Mouse (Mus musculus): ENCODE measurements at regions not wholly inside any gene's neighbourhood (a gene's known extent, or its start where the extent isn't known, plus 50 kb on each side); places are given as distances from the start of the nearest gene placed in this dataset.
"Not testable (repeated sequence)": the region's sequence is repeated elsewhere in the genome, so short reads cannot be mapped to it uniquely, and the experiment has no call there.

DNA sequence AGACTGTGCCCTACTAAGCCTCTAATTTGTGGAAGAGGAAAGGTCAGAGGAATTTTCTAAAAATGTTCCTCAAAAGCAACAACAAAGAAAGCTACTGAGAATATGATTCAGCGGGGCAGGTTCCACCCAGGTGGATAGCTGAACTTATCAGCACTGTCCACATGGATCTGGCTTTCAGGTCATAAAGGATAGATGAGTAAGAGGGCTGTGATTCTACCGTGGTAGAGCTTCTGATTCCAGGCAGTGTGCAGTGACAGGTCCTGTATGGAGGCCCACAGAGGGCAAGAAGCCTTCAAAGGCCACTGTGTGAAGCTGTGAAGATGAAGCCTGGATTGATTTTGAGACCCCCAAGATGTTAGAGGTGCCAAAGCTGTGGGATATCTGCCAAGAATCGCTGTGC lies 51.8 kb downstream of the Teddm3 start:
- not testable (repeated sequence) for H3K36me3 ChIP-seq; H3K4me1 ChIP-seq; H3K27me3 ChIP-seq; H3K27ac ChIP-seq; H3K9ac ChIP-seq; ATAC-seq (ENCODE audit: insufficient number of reproducible peaks, insufficient read depth, low FRiP score, low TSS enrichment, low read depth); H3K4me3 ChIP-seq; H3K9me3 ChIP-seq; H3K4me2 ChIP-seq
- 59% methylated on average over 3 of the region's 3 CpGs for WGBS

DNA sequence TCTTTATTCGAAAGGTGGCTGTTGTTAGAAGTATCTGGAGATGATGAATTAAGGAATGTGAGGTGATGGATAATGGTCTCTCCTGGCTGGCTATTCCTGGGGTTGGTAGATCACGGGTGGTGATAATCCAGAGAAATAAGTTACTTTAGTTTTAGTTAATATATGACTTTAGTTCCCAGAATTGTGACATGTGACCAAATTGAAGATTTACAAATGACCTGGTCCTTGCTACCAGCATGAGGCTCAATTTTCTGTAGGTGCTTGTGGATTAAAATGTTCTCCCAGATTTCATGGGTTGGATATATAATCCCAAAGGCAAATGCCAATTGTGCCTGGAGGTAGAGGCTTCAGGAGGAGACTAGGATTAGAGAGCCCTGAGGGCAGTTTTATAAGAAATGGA lies 53.7 kb downstream of the Teddm3 start:
- H3K36me3 ChIP-seq; H3K9ac ChIP-seq; H3K4me1 ChIP-seq; H3K4me2 ChIP-seq; H3K27ac ChIP-seq; H3K9me3 ChIP-seq; ATAC-seq (ENCODE audit: insufficient number of reproducible peaks, insufficient read depth, low FRiP score, low TSS enrichment, low read depth); H3K4me3 ChIP-seq; H3K27me3 ChIP-seq: not testable (repeated sequence)
- 83% methylated on average over 2 of the region's 2 CpGs for WGBS

DNA sequence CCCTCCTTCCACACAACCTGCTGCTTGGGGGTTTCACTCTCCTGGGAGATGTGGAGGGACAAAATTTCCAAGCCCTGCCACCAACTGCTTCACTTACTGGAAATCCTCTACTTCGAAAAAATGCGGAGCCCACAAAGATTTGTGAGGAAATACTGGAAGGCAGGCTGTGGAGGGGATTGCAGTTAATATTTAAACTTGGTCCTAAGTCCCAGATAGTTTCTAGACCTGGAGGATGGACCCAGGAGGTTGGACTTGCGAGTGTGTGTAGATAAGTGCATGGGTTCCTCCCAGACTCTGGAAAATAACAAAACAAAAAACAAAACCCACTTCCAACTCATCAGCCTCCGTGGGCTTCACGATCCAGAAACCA lies 79.0 kb downstream of the Teddm3 start:
- no peak overlapping the region for H3K27ac ChIP-seq
- H3K4me3 ChIP-seq = no peak overlapping the region
- no peaks in the 10 kb centered on the region for H3K27me3 ChIP-seq
- 61% methylated on average over 5 of the region's 5 CpGs for WGBS
- no peaks in the 10 kb centered on the region for H3K36me3 ChIP-seq
- no peak overlapping the region for H3K4me2 ChIP-seq
- ATAC-seq (ENCODE audit: insufficient number of reproducible peaks, insufficient read depth, low FRiP score, low TSS enrichment, low read depth) = no peak
- no peak overlapping the region for H3K9ac ChIP-seq
- H3K4me1 ChIP-seq = no peaks in the 10 kb centered on the region
- no peaks in the 10 kb centered on the region for H3K9me3 ChIP-seq

DNA sequence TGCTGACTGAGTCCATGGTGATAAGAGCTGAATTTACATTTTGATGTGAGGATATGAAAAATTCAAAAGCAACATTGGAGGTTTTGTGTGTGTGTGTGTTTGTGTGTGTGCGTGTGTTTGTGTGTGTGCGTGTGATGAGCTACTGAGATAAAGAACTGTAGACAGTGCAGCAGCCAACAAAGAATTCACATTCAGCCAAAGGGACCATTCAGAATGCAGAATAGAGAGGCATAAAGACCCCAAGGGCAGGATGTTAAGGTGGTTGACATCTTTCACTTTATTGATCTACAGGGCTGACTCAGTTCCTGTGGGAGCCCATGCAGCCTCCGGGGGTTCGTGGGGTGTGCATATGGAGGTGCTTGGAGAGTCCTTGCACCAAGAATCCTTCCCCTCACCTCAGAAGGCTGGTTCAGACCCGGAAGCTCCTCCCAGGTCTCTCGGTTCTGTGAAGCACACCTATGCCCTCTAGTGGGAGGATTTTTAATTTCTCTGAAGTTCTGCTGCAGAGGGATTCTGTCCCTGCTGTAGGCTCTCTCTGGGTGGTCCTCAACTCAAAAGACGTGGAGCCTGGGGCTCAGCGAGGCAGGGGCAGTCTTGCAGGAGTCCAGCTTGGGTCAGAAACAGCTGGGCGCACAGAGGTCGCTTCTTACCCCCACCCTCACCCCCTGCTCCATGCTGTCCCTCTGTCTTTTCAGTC lies 79.6 kb downstream of the Teddm3 start:
- H3K27me3 ChIP-seq; ATAC-seq (ENCODE audit: insufficient number of reproducible peaks, insufficient read depth, low FRiP score, low TSS enrichment, low read depth); H3K36me3 ChIP-seq; H3K4me3 ChIP-seq; H3K9ac ChIP-seq; H3K9me3 ChIP-seq; H3K4me1 ChIP-seq; H3K27ac ChIP-seq: not testable (repeated sequence)
- peak overlapping the region; percentile 33; the same call in 1 of the 2 replicates for H3K4me2 ChIP-seq
- 28% methylated on average over 8 of the region's 10 CpGs for WGBS

DNA sequence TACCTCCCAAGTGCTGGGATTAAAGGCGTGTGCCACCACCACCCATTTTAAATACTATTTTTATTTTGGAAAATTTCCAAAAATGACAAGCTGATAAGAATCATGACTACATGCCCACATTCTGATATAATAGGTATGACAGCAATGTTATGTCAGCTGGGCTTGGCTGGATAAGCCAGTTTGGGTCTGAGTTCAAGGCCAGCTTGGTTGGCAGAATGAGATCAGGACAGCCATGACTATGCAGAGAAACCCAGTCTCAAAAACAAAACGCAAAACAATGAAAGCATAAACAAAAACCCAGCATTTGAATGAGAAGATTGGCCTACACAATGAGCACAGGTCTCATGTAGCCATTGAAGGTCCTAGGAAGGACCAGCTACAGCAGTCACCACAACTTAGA lies 93.6 kb downstream of the Teddm3 start:
- WGBS = 80% methylated on average over 2 of the region's 2 CpGs
- ATAC-seq (ENCODE audit: insufficient number of reproducible peaks, insufficient read depth, low FRiP score, low TSS enrichment, low read depth) = no peak
- peaks cover 10% of the 10 kb centered on the region; the same call in 1 of the 2 replicates for H3K9me3 ChIP-seq
- no peaks in the 10 kb centered on the region for H3K4me1 ChIP-seq
- no peak overlapping the region for H3K27ac ChIP-seq
- no peaks in the 10 kb centered on the region for H3K36me3 ChIP-seq
- H3K4me3 ChIP-seq = no peak overlapping the region
- H3K4me2 ChIP-seq = no peak overlapping the region
- no peak overlapping the region for H3K9ac ChIP-seq
- no peaks in the 10 kb centered on the region for H3K27me3 ChIP-seq

DNA sequence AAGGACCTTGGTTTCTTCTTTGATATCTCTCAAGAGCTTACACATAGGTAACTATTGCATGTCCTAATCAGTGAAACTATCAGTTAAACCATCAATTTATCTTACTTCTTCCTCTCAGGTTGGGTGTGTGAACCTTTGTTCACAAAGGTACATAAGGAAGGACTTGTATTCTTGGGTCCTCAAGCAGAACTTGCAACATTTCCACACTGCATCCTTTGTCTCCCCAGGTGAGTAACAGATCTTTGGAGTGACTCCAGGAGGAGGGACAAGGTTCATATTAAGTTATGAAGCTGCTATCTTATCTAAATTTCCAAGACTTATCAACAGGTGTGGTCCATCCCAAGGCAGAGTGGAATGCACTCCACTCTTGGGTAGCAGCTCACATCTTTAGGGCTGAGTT lies 99.0 kb downstream of the Teddm3 start:
- Histone ChIP-seq H3K4me2 (no peak overlapping the region), H3K36me3 (no peaks in the 10 kb centered on the region), H3K4me1 (no peaks in the 10 kb centered on the region), H3K9ac (no peak overlapping the region), H3K9me3 (peaks cover 21% of the 10 kb centered on the region), H3K27me3 (no peaks in the 10 kb centered on the region), H3K27ac (no peak overlapping the region), H3K4me3 (no peak overlapping the region)
- no peak for ATAC-seq (ENCODE audit: insufficient number of reproducible peaks, insufficient read depth, low FRiP score, low TSS enrichment, low read depth)

DNA sequence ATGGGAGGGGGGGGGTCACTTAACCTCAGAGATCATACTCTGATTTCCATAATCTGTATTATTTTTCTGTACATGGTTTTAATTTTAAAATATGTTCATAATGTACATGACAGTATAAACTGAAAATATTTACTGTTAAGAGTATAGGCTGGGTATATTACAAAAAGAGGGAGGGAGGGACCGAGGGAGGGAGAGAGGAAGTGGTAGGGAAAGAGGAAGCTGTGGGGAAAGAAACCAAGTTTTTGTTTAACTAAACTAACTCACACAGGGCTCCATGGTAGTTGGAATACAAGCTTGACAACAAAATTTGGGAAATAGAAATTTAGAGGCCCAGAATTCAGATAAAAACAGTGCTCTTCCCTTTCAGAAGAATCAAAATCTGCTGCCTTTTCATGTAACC lies 131.7 kb downstream of the Teddm3 start:
- H3K4me3 ChIP-seq; ATAC-seq (ENCODE audit: insufficient number of reproducible peaks, insufficient read depth, low FRiP score, low TSS enrichment, low read depth); H3K9ac ChIP-seq; H3K27ac ChIP-seq; H3K4me1 ChIP-seq; H3K27me3 ChIP-seq; H3K9me3 ChIP-seq; H3K4me2 ChIP-seq; H3K36me3 ChIP-seq: not testable (repeated sequence)
- 71% methylated on average over 1 of the region's 1 CpGs for WGBS

DNA sequence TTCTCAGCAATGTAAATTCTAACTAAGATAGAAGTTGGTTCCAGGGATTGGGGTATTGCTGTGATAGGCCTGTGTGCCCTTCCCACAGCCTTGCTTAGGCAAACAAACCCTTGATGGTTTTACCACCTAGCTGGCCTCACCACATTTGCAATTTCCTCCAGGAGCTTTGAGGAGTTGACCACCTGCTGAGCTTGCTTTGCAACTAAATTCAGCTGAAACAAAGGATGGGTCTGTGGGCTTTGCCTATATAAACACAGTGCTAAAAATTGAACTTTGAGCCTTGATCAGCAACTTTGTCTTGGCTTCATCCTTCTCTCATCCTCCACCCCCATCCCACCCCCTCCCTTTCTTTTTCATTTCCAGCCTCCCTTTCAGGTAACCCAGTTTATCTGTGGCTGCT lies 148.9 kb downstream of the Teddm3 start:
- Histone ChIP-seq H3K27me3 (no peaks in the 10 kb centered on the region), H3K36me3 (no peaks in the 10 kb centered on the region), H3K9ac (no peak overlapping the region), H3K27ac (no peak overlapping the region), H3K4me3 (no peak overlapping the region), H3K4me1 (peaks cover 11% of the 10 kb centered on the region), H3K4me2 (no peak overlapping the region), H3K9me3 (peaks cover 3% of the 10 kb centered on the region; the same call in 1 of the 2 replicates)
- ATAC-seq (ENCODE audit: insufficient number of reproducible peaks, insufficient read depth, low FRiP score, low TSS enrichment, low read depth) = no peak

DNA sequence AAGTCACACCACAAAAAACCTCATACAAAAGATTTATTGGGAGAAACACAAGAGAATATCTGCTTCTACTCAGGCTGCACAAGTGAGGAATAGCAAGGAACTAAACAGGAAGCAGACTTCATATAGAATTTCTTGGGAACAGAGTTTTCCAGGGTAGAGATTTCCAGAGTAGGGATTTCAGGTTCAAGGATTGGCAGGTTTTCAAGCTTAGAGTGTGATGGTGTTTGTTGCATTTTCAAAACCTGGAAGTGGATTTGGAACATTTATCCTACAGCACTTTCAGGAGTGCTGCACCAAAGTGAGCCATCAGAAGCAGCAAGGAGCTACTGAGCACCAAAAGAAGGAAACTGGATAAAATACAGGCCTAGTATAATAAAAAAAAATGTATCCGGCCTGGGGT lies 152.7 kb downstream of the Teddm3 start:
- Histone ChIP-seq H3K27ac (peak overlapping the region; percentile 28; the same call in 1 of the 2 replicates), H3K4me1 (peaks cover 11% of the 10 kb centered on the region), H3K36me3 (no peaks in the 10 kb centered on the region), H3K4me3 (no peak overlapping the region), H3K27me3 (no peaks in the 10 kb centered on the region), H3K9ac (no peak overlapping the region), H3K9me3 (peaks cover 3% of the 10 kb centered on the region; the same call in 1 of the 2 replicates), H3K4me2 (no peak overlapping the region)
- WGBS = 73% methylated on average over 1 of the region's 1 CpGs
- ATAC-seq (ENCODE audit: insufficient number of reproducible peaks, insufficient read depth, low FRiP score, low TSS enrichment, low read depth) = no peak

DNA sequence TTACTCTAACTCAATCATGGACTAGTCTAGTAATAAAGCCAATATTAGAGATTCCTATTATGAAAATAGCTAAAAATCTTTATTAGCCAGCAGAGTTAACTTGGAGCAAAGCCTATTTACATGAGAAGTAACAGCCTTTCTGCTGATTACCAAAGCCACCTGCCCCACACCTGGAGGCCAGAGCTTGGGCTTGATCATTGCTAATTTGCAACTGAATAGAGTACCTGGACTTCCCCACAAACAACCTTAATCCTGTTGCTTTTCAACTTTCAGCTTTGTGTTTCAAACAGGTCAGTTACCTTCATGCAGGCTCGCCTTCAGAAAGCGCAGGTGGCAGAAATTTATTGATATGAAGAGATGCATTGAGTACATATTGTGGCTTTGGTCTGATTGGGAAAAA lies 163.3 kb downstream of the Teddm3 start:
- ATAC-seq (ENCODE audit: insufficient number of reproducible peaks, insufficient read depth, low FRiP score, low TSS enrichment, low read depth) = no peak
- Histone ChIP-seq H3K9ac (no peak overlapping the region), H3K9me3 (0 out of 2 replicates have a peak, but pooled peaks cover 6% of the 10 kb centered on the region), H3K4me1 (no peaks in the 10 kb centered on the region), H3K27me3 (no peaks in the 10 kb centered on the region), H3K4me2 (no peak overlapping the region), H3K4me3 (no peak overlapping the region), H3K27ac (no peak overlapping the region), H3K36me3 (no peaks in the 10 kb centered on the region)
- 80% methylated on average over 2 of the region's 2 CpGs for WGBS

DNA sequence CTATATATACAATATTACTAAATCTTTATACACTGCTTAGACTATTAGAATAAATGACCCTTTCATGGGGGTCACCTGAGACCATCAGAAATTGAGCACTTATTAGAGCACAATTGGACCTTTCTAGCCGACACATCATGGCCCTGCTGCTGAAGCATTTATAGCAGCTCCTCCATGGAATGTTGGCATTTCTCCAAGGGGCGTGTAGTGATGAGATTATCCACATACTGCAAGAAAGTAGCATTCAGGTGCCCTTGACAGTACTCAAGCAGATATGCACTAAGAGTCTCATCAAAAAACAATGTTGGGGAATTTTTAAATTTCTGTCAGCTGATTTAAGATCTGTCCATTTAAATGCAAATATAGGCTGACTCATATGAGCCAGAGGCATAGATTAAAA lies 178.4 kb downstream of the Teddm3 start:
- Histone ChIP-seq H3K9ac (no peak overlapping the region), H3K27me3 (no peaks in the 10 kb centered on the region), H3K36me3 (no peaks in the 10 kb centered on the region), H3K4me3 (no peak overlapping the region), H3K4me2 (no peak overlapping the region), H3K27ac (no peak overlapping the region), H3K4me1 (peaks cover 17% of the 10 kb centered on the region), H3K9me3 (no peaks in the 10 kb centered on the region)
- ATAC-seq (ENCODE audit: insufficient number of reproducible peaks, insufficient read depth, low FRiP score, low TSS enrichment, low read depth) = no peak
- 41% methylated on average over 2 of the region's 2 CpGs for WGBS

DNA sequence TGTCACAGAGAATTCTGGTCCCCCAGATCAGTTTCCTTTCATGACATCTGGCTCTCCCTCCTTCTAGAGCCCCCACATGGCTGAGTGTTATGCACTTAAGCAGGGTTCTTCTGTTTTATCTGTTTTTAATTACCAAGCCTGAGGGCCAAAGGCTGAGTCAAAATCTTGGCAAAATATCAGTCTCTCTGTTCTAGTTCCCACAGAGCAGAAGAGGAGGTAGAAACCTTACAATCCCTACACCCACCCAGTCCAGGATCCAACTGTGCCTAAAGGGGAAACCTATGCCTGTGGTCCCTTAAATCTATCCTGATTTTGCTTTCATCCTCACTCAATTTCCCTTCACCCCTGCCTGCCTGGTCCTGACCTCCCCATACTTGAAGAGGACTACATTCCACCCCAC lies 181.4 kb downstream of the Teddm3 start:
- Histone ChIP-seq H3K36me3 (no peaks in the 10 kb centered on the region), H3K9ac (no peak overlapping the region), H3K4me3 (no peak overlapping the region), H3K27me3 (no peaks in the 10 kb centered on the region), H3K4me2 (no peak overlapping the region), H3K27ac (no peak overlapping the region), H3K9me3 (no peaks in the 10 kb centered on the region), H3K4me1 (peaks cover 17% of the 10 kb centered on the region)
- no peak for ATAC-seq (ENCODE audit: insufficient number of reproducible peaks, insufficient read depth, low FRiP score, low TSS enrichment, low read depth)

DNA sequence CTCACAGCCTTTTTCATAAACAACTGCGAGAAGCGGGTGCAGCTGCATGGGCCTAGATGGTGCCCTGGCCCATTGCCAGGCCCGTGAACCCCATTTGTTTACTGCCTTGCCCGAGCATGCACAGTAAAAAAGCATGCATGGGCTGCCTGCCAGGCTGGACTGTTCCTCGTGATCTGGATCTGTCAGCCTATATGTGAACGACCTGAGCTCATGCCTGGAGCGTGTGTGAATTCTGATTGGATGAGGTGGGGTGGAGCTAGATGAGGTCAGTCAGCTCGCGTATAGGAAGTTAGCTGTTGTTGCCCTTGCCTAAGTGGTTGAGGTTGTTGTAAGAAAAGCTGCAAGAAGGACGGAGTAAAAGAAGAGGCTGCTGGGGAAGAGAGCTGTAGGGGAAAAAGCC lies 194.9 kb downstream of the Teddm3 start:
- Histone ChIP-seq H3K9me3 (no peaks in the 10 kb centered on the region), H3K9ac (no peak overlapping the region), H3K27ac (no peak overlapping the region), H3K36me3 (no peaks in the 10 kb centered on the region), H3K4me2 (no peak overlapping the region), H3K27me3 (no peaks in the 10 kb centered on the region), H3K4me1 (no peaks in the 10 kb centered on the region), H3K4me3 (no peak overlapping the region)
- ATAC-seq (ENCODE audit: insufficient number of reproducible peaks, insufficient read depth, low FRiP score, low TSS enrichment, low read depth) = no peak
- 60% methylated on average over 10 of the region's 10 CpGs for WGBS

All from embryonic facial prominence, embryonic 13.5 days (tissue).